Mouse (Mus musculus): ENCODE results near the gene Spag9.

Spag9 gene

DNA sequence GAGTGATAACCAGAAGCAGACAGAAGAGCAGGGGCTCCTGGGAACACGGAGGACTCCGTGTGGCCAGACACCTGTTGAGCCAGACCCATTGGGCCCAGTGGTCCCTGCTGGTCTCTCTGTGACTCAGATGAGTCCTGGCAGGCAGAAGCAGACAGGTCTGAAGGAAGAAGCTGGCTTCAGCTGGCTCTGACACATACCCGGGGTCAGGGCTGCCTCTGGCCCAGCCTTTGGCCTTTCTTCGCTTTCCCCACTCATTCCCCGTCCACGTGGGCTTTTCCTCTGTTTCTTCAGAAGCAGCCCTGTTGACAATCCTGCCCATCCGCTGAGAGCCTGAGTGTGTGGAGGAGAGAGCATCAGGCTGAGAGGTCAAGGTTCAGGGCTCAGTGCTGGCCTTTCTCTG lies 179.4 kb downstream of the Spag9 start:
- in situ Hi-C loops (cut with MboI; ENCODE audit: low sequenced_read_pairs) = no loop called here
